Mouse (Mus musculus) cerebellum, adult 8-10 months (tissue): ENCODE measurements around the gene Safb.

Experiments
- DNase-seq: peaks from one replicate; pipeline ENCODE4 v3.0.0; 2022

The Safb gene

DNA sequence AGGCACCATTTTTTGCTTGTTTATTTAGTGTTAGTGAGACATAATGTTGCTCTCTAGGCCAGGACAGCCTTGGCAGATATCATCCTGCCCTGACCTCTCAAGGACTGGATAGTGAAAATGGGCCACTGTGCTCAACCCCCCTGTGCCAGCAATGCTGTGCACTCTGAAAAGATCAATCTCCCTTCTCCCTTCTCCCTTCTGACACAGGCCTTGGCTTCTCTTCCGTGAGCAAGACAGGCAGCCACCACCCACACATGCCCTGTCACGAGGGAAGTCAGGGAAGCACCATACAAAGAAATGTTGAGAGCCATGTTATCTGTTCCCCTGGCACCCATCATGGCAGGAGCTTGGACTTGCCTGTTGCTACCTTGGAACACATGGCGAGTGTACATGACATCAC is 70.7 kb downstream of the Safb start:
- no peak for DNase-seq
